Mouse (Mus musculus) midbrain, embryonic 15.5 days (tissue): ENCODE data around the gene Cpa2. TPM values are rescaled to one million over a fixed set of nuclear protein-coding genes. Genes with fewer than 3 reads are reported as not detected.

ENCODE experiments used
- ATAC-seq: fragments of 200-750 bp; cut with Nextera tagmentation; replicated peaks from 2 replicates; pipeline ENCODE4 v1.8.0; 2017; ENCODE audit warnings: moderate TSS enrichment
- H3K27ac ChIP-seq: fragments of 300-500 bp; sonication (generic); 2 replicates; pipeline ENCODE4 v1.5.1; 2015; ENCODE audit warnings: mild to moderate bottlenecking, inconsistent platforms
- H3K27me3 ChIP-seq: fragments of 300-500 bp; sonication (generic); replicated peaks from 2 replicates; pipeline ENCODE4 v1.6.1; 2015; ENCODE audit warnings: inconsistent platforms
- H3K36me3 ChIP-seq: fragments of 300-500 bp; sonication (generic); replicated peaks from 2 replicates; pipeline ENCODE4 v1.6.1; 2015; ENCODE audit warnings: inconsistent platforms
- H3K4me1 ChIP-seq: fragments of 300-500 bp; sonication (generic); 2 replicates; pipeline ENCODE4 v1.6.1; 2015; ENCODE audit warnings: inconsistent platforms
- H3K4me2 ChIP-seq: fragments of 300-500 bp; sonication (generic); 2 replicates; pipeline ENCODE4 v1.6.1; 2015; ENCODE audit warnings: inconsistent platforms, mild to moderate bottlenecking, moderate library complexity
- H3K4me3 ChIP-seq: fragments of 300-500 bp; sonication (generic); 2 replicates; pipeline ENCODE4 v1.5.1; 2015; ENCODE audit warnings: mild to moderate bottlenecking, inconsistent platforms
- H3K9ac ChIP-seq: fragments of 300-500 bp; sonication (generic); 2 replicates; pipeline ENCODE4 v1.6.1; 2015; ENCODE audit warnings: mild to moderate bottlenecking, inconsistent platforms
- H3K9me3 ChIP-seq: fragments of 300-500 bp; sonication (generic); 2 replicates; pipeline ENCODE4 v1.6.1; 2016; ENCODE audit warnings: inconsistent platforms
- WGBS: fragments of 180-500 bp; shearing (Covaris S2); methylation state at CpG from one replicate; pipeline ENCODE4 v1.1.7; 2015; ENCODE audit warnings: mixed read lengths; 5-methylcytosine and 5-hydroxymethylcytosine counted together
- polyA plus RNA-seq: library from polyadenylated mRNA; unstranded; fragments of >200 nt; fragmentation: Nextera tagmentation; extraction: Ambion mirVana; gene quantifications from 2 replicates; pipeline ENCODE4 v1.2.1, GENCODE M21; 2015

Gene Cpa2
- polyA plus RNA-seq, 1 experiment from 2014 or later = 6.7 TPM

GRCm38 (mm10) chr6:30592417-30592974, 51.1 kb downstream of the Cpa2 start:
- H3K27ac ChIP-seq = peak overlapping the region; percentile 66
- peak; percentile 49; the same call in 1 of the 2 replicates for ATAC-seq

GRCm38 (mm10) chr6:30594364-30594763, 53.0 kb downstream of the Cpa2 start:
- Histone ChIP-seq H3K27me3 (no peaks in the 10 kb centered on the region), H3K27ac (no peak overlapping the region)
- WGBS = 69% methylated on average over 7 of the region's 7 CpGs

More at GRCm38 (mm10) chr6:30592417-30592974, 51.1 kb downstream of the Cpa2 start:
- no peak overlapping the region for H3K4me3 ChIP-seq
- H3K36me3 ChIP-seq = no peaks in the 10 kb centered on the region
- no peak overlapping the region for H3K4me2 ChIP-seq
- H3K4me1 ChIP-seq = peaks cover 10% of the 10 kb centered on the region; the same call in 1 of the 2 replicates
- 33% methylated on average over 10 of the region's 10 CpGs for WGBS
- no peak overlapping the region for H3K9ac ChIP-seq
- no peaks in the 10 kb centered on the region for H3K9me3 ChIP-seq
- H3K27me3 ChIP-seq = no peaks in the 10 kb centered on the region

GRCm38 (mm10) chr6:30596230-30596898, 55.0 kb downstream of the Cpa2 start:
- H3K4me2 ChIP-seq = no peak overlapping the region
- H3K9me3 ChIP-seq = no peaks in the 10 kb centered on the region
- ATAC-seq = no peak
- peaks cover 10% of the 10 kb centered on the region; the same call in 1 of the 2 replicates for H3K4me1 ChIP-seq
- no peaks in the 10 kb centered on the region for H3K36me3 ChIP-seq
- no peak overlapping the region for H3K27ac ChIP-seq
- H3K4me3 ChIP-seq = no peak overlapping the region
- 79% methylated on average over 8 of the region's 8 CpGs for WGBS
- no peak overlapping the region for H3K9ac ChIP-seq
- no peaks in the 10 kb centered on the region for H3K27me3 ChIP-seq

More at GRCm38 (mm10) chr6:30594364-30594763, 53.0 kb downstream of the Cpa2 start:
- no peak for ATAC-seq
- peaks cover 10% of the 10 kb centered on the region; the same call in 1 of the 2 replicates for H3K4me1 ChIP-seq
- H3K4me3 ChIP-seq = no peak overlapping the region
- H3K9me3 ChIP-seq = no peaks in the 10 kb centered on the region
- no peak overlapping the region for H3K9ac ChIP-seq
- H3K4me2 ChIP-seq = no peak overlapping the region
- H3K36me3 ChIP-seq = no peaks in the 10 kb centered on the region

GRCm38 (mm10) chr6:30600033-30600432, 58.7 kb downstream of the Cpa2 start:
- WGBS = 72% methylated on average over 3 of the region's 3 CpGs
- no peak overlapping the region for H3K9ac ChIP-seq
- no peaks in the 10 kb centered on the region for H3K27me3 ChIP-seq
- no peaks in the 10 kb centered on the region for H3K36me3 ChIP-seq
- no peaks in the 10 kb centered on the region for H3K9me3 ChIP-seq
- H3K4me2 ChIP-seq = no peak overlapping the region
- no peak overlapping the region for H3K27ac ChIP-seq
- no peak for ATAC-seq
- no peaks in the 10 kb centered on the region for H3K4me1 ChIP-seq
- no peak overlapping the region for H3K4me3 ChIP-seq

GRCm38 (mm10) chr6:30600995-30601394, 59.6 kb downstream of the Cpa2 start:
- Histone ChIP-seq H3K4me3 (no peak overlapping the region), H3K27ac (no peak overlapping the region), H3K4me1 (no peaks in the 10 kb centered on the region), H3K9me3 (no peaks in the 10 kb centered on the region), H3K4me2 (no peak overlapping the region), H3K27me3 (no peaks in the 10 kb centered on the region), H3K9ac (no peak overlapping the region), H3K36me3 (no peaks in the 10 kb centered on the region)
- ATAC-seq = no peak
- WGBS = 68% methylated on average over 1 of the region's 1 CpGs

GRCm38 (mm10) chr6:30604342-30604867, 63.0 kb downstream of the Cpa2 start:
- no peak for ATAC-seq

GRCm38 (mm10) chr6:30605111-30605510, 63.7 kb downstream of the Cpa2 start:
- WGBS = 91% methylated on average over 4 of the region's 4 CpGs
- no peaks in the 10 kb centered on the region for H3K4me1 ChIP-seq
- no peak overlapping the region for H3K27ac ChIP-seq
- no peak for ATAC-seq
- H3K4me2 ChIP-seq = no peak overlapping the region
- no peaks in the 10 kb centered on the region for H3K9me3 ChIP-seq
- H3K36me3 ChIP-seq = no peaks in the 10 kb centered on the region
- no peak overlapping the region for H3K4me3 ChIP-seq
- H3K9ac ChIP-seq = no peak overlapping the region
- no peaks in the 10 kb centered on the region for H3K27me3 ChIP-seq

More at GRCm38 (mm10) chr6:30604342-30604867, 63.0 kb downstream of the Cpa2 start:
- Histone ChIP-seq H3K27me3 (no peaks in the 10 kb centered on the region), H3K9me3 (no peaks in the 10 kb centered on the region), H3K4me2 (no peak overlapping the region), H3K4me3 (no peak overlapping the region), H3K4me1 (no peaks in the 10 kb centered on the region), H3K27ac (no peak overlapping the region), H3K9ac (no peak overlapping the region), H3K36me3 (no peaks in the 10 kb centered on the region)
- WGBS = 76% methylated on average over 7 of the region's 7 CpGs

- no peaks in the 10 kb centered on the region for H3K4me1 ChIP-seq
- ATAC-seq = no peak
- H3K36me3 ChIP-seq = no peaks in the 10 kb centered on the region
- no peak overlapping the region for H3K27ac ChIP-seq
- no peaks in the 10 kb centered on the region for H3K9me3 ChIP-seq
- H3K9ac ChIP-seq = no peak overlapping the region
- H3K27me3 ChIP-seq = no peaks in the 10 kb centered on the region
- no peak overlapping the region for H3K4me2 ChIP-seq
- H3K4me3 ChIP-seq = no peak overlapping the region
- 85% methylated on average over 5 of the region's 5 CpGs for WGBS
Observed at GRCm38 (mm10) chr6:30605672-30606071, 64.3 kb downstream of the Cpa2 start.

GRCm38 (mm10) chr6:30610710-30611109, 69.3 kb downstream of the Cpa2 start, which contains the start of gene Cpa5:
Cpa5 (plus strand) TSS chr6:30611010.
- Histone ChIP-seq H3K9me3 (no peaks in the 10 kb centered on the region), H3K27ac (no peak within 1 kb of the TSS), H3K27me3 (no peaks in the 10 kb centered on the region), H3K4me2 (no peak within 1 kb of the TSS), H3K4me1 (peaks cover 3% of the 10 kb centered on the region; the same call in 1 of the 2 replicates), H3K4me3 (no peak within 1 kb of the TSS), H3K36me3 (no peaks in the 10 kb centered on the region), H3K9ac (no peak within 1 kb of the TSS)
- WGBS = 82% methylated on average over 7 of the region's 7 CpGs
- no peak for ATAC-seq

GRCm38 (mm10) chr6:30611212-30611611, 69.8 kb downstream of the Cpa2 start:
- Histone ChIP-seq H3K36me3 (no peaks in the 10 kb centered on the region), H3K4me2 (no peak overlapping the region), H3K4me3 (no peak overlapping the region), H3K27ac (no peak overlapping the region), H3K9me3 (no peaks in the 10 kb centered on the region), H3K27me3 (no peaks in the 10 kb centered on the region), H3K4me1 (peaks cover 7% of the 10 kb centered on the region), H3K9ac (no peak overlapping the region)
- WGBS = 32% methylated on average over 5 of the region's 5 CpGs
- ATAC-seq = no peak
